ENCODE assay signal across 16 mouse cellular contexts in the genomic region with DNA sequence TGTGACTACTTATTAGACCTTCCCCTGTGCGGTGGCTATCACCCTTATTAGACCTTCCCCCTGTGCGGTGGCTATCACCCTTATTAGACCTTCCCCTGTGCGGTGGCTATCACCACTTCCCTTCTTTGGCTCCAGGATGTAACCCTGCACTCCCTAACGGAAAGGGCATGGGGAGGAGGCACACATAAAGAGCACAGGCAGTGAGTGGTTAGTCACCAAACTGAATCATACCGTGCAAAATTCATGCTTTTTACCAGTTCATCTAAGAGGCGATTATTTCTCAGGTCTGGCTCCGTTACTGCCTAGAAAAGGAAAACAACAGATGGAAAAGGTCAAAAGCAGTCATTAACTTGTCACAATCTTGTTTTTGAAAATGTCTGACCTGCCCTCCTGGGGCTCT. TPM values are rescaled to one million over a fixed set of nuclear protein-coding genes. Genes with fewer than 3 reads are reported as not detected.
DNase-seq lines count a peak whose midpoint lies in the region; ATAC-seq lines count a peak whose summit lies in the region.
"Had no signal": no experiment of that assay in that cellular context is flagged by ENCODE, and none has a peak within 500 bp of the region (broad histone marks: within the 10 kb centered on the region; RNA-seq: fewer than 3 reads in every experiment).

No protein-coding gene starts in this region.

- H3K9me3 ChIP-seq in kidney, embryonic 14.5 days (ENCODE audit: control insufficient read depth, low read length) = no peaks in the 10 kb centered on the region
- H3K9me3 ChIP-seq in heart, embryonic 11.5 days (replicated peaks; ENCODE audit: control insufficient read depth, low read length) = no peaks in the 10 kb centered on the region
- H3K9me3 ChIP-seq in midbrain, embryonic 16.5 days (replicated peaks; ENCODE audit: control insufficient read depth, low read length, poor library complexity, severe bottlenecking) = no peaks in the 10 kb centered on the region
- H3K9me3 ChIP-seq: G1E; limb, embryonic 13.5 days; neural tube, embryonic 13.5 days had no signal

- no peak overlapping the region for H3K27ac ChIP-seq in kidney, embryonic 14.5 days (ENCODE audit: low read depth, low read length)
- H3K27ac ChIP-seq in heart, embryonic 11.5 days (ENCODE audit: low read depth, low read length) = no peak overlapping the region
- no peak overlapping the region for H3K27ac ChIP-seq in midbrain, embryonic 16.5 days (ENCODE audit: low read length)
- H3K27ac ChIP-seq: heart, adult 2 months; limb, embryonic 13.5 days; neural tube, embryonic 13.5 days had no signal

- WGBS in kidney, embryonic 14.5 days = 30% methylated on average over 7 of the region's 7 CpGs
- 69% methylated on average over 7 of the region's 7 CpGs for WGBS in heart, embryonic 11.5 days (ENCODE audit: insufficient replicate concordance)
- WGBS in midbrain, embryonic 16.5 days = 87% methylated on average over 7 of the region's 7 CpGs

- no peak overlapping the region for H3K9ac ChIP-seq in kidney, embryonic 14.5 days (ENCODE audit: low read depth, low read length)
- no peak overlapping the region for H3K9ac ChIP-seq in heart, embryonic 11.5 days (ENCODE audit: low read depth, low read length)
- H3K9ac ChIP-seq in midbrain, embryonic 16.5 days (ENCODE audit: low read depth, low read length) = no peak overlapping the region
- H3K9ac ChIP-seq: limb, embryonic 13.5 days; neural tube, embryonic 13.5 days had no signal

- DNase-seq in kidney, adult 8-10 months = no peak
- DNase-seq in 3T3-L1 (ENCODE audit: low read depth, low spot score) = peak; percentile 36
- peak; percentile 70 for DNase-seq in NIH3T3 (ENCODE audit: low read depth)
- no peak for DNase-seq in right cerebral cortex, adult 18-20 months
- DNase-seq: cerebellum, postnatal 10 days; heart, adult 2 months; layer of hippocampus, adult 9-11 months had no signal

- H3K36me3 ChIP-seq in kidney, embryonic 14.5 days (ENCODE audit: control insufficient read depth, insufficient read depth, low read length) = peaks cover 22% of the 10 kb centered on the region; the same call in 1 of the 2 replicates
- H3K36me3 ChIP-seq in heart, embryonic 11.5 days (ENCODE audit: control insufficient read depth, insufficient read depth, low read length) = no peaks in the 10 kb centered on the region
- no peaks in the 10 kb centered on the region for H3K36me3 ChIP-seq in midbrain, embryonic 16.5 days (ENCODE audit: control insufficient read depth, insufficient read depth, low read length)
- H3K36me3 ChIP-seq: neural tube, embryonic 13.5 days had no signal

- H3K4me1 ChIP-seq in kidney, embryonic 14.5 days (ENCODE audit: control insufficient read depth, insufficient read depth, low read length) = peaks cover 11% of the 10 kb centered on the region
- H3K4me1 ChIP-seq in heart, embryonic 11.5 days (ENCODE audit: control insufficient read depth, insufficient read depth, low read length) = no peaks in the 10 kb centered on the region
- H3K4me1 ChIP-seq in midbrain, embryonic 16.5 days (ENCODE audit: control insufficient read depth, insufficient read depth, low read length) = no peaks in the 10 kb centered on the region
- H3K4me1 ChIP-seq: limb, embryonic 13.5 days; neural tube, embryonic 13.5 days had no signal

- no peak overlapping the region for H3K4me3 ChIP-seq in kidney, embryonic 14.5 days (ENCODE audit: low read length)
- no peak overlapping the region for H3K4me3 ChIP-seq in heart, embryonic 11.5 days (ENCODE audit: low read depth, low read length)
- no peak overlapping the region for H3K4me3 ChIP-seq in midbrain, embryonic 16.5 days (ENCODE audit: low read depth, low read length)
- H3K4me3 ChIP-seq: heart, adult 2 months; limb, embryonic 13.5 days; neural tube, embryonic 13.5 days had no signal

- H3K4me2 ChIP-seq in kidney, embryonic 14.5 days (replicated peaks; ENCODE audit: low read depth, low read length) = no peak overlapping the region
- no peak overlapping the region for H3K4me2 ChIP-seq in heart, embryonic 11.5 days
- H3K4me2 ChIP-seq in midbrain, embryonic 16.5 days (ENCODE audit: low read length) = no peak overlapping the region
- H3K4me2 ChIP-seq: limb, embryonic 13.5 days; neural tube, embryonic 13.5 days had no signal

- H3K27me3 ChIP-seq in kidney, embryonic 14.5 days (ENCODE audit: control insufficient read depth, insufficient read depth, low read length) = no peaks in the 10 kb centered on the region
- no peaks in the 10 kb centered on the region for H3K27me3 ChIP-seq in heart, embryonic 11.5 days (ENCODE audit: control insufficient read depth, insufficient read depth, low read length)
- no peaks in the 10 kb centered on the region for H3K27me3 ChIP-seq in midbrain, embryonic 16.5 days (ENCODE audit: control insufficient read depth, insufficient read depth, low read depth, low read length)
- H3K27me3 ChIP-seq: limb, embryonic 13.5 days; neural tube, embryonic 13.5 days had no signal

- ATAC-seq in kidney, embryonic 14.5 days (ENCODE audit: low FRiP score, low TSS enrichment) = peak; percentile 55; the same call in 1 of the 2 replicates
- ATAC-seq in hematopoietic stem cell, adult 5-6 weeks (replicated peaks in 1 of 2; ENCODE audit: insufficient read depth in 1 of 2, low FRiP score in 2 of 2, low TSS enrichment in 1 of 2, low read depth in 1 of 2, poor library complexity in 2 of 2, severe bottlenecking in 2 of 2) = peak; percentile 59 to 83
- ATAC-seq in heart, embryonic 11.5 days (replicated peaks; ENCODE audit: insufficient number of reproducible peaks, low FRiP score, low TSS enrichment) = no peak
- ATAC-seq in midbrain, embryonic 16.5 days = no peak
- ATAC-seq: CD4-positive, CD25-positive, alpha-beta regulatory T cell, adult 4 months; forebrain, embryonic 14.5 days had no signal

RNA-seq across cellular contexts. Expression of a gene that starts 10.0 kb away (rescaled TPM):
- 39.3 and 55.2 TPM in 2 replicates for polyA plus RNA-seq in kidney, embryonic 14.5 days (2014; fragmentation: Nextera tagmentation; extraction: Ambion mirVana)
- total RNA-seq in hematopoietic stem cell, adult 5-6 weeks (2017) = 29.1 and 39.6 TPM in 2 replicates
- 24.8 and 26.2 TPM in 2 replicates for polyA plus RNA-seq in heart, embryonic 11.5 days (2014; fragmentation: Nextera tagmentation; extraction: Ambion mirVana)
- 11.7 and 11.8 TPM in 2 replicates for polyA plus RNA-seq in midbrain, embryonic 16.5 days (2015; fragmentation: Nextera tagmentation; extraction: Ambion mirVana)

Comparison
In these comparisons a context has a peak if more than half of its experiments do, and no peak if none do; other contexts are left out.
1. ATAC-seq: peak in kidney, embryonic 14.5 days (single experiment) and hematopoietic stem cell, adult 5-6 weeks (2 of 2); none in heart, embryonic 11.5 days (single experiment) and midbrain, embryonic 16.5 days (single experiment).
2. DNase-seq: peak in 3T3-L1 (single experiment) and NIH3T3 (single experiment); none in kidney, adult 8-10 months (0 of 2) and right cerebral cortex, adult 18-20 months (single experiment).